Mouse (Mus musculus) left cerebral cortex, adult 9 months (tissue): ENCODE results near the gene Gm4791.

Experiments
- DNase-seq, 2 experiments: peaks; one replicate each; pipeline ENCODE4 v3.0.0; 2022; ENCODE audit warnings: low spot score in 2 of 2

Gm4791 gene

DNA sequence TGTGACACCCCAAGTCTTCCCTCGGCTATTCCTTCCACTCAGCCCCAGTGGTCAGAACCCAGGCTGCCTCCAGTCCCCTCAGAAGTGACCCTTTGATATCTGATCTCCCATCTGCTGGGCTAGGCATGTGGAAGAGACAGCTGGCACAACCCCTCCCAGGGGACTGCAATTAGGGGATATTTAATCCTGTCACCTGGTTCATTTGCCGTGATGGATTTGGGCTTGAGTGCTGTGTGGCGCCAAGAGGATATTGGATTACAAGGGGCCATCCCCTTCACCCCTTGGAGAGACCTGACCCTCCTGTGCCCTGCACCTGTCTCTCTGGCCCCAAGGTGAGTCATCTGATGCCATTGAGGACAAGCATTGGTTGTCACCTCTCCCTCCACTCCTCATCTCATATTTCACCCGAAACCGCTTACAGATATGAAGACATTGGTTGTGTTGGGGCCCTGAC, at the start of gene Gm4791:
Gene Gm4791 (plus strand): TSS at position 404 of the 454 bp plus-strand sequence.
- no peak for DNase-seq

DNA sequence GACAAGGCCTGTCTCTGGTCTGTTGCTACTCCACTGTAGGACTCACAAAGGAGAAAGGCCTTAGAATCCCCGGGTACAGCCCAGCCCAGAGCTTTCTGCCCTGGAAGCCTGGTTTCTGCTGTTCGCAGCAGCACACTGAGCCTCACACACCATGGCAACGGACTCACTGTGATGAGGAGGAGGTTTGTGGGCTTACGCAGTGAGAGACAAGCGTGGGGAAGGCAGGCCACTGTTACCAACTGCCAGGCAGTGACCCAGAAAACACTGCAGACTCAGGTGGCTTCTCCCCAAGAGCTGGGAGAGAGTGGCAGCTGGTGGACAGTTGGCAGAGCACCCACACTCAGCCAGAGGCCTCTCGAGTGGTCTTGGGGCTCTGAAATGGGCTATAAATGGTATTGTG, 42.3 kb upstream of the Gm4791 start:
- peak; percentile 31 to 72 for DNase-seq

DNA sequence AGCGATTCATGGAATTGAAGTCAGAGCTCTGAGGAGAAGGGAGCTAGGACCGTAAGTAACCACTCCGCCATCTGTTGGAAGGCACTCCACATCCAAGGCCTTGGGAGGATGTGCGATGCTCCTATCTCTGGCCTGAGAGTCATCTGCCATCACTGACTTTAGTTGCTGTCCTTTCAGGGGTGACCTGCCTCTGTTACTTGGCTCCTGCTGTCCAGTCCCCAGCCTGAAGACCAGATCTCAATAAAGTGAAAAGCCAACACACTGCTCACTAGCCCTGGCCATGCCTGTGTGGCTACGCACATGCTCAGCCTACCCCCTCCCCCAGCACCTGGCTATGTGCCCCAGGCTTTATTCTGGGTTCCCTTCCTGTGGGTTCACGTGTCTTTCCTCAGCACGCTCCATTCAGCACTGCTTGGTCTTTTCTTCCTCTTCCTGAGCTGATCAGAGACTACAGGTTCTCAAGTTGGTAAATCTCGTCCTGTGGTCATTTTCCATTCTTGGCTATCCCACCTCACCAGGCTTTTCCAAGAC, 41.1 kb upstream of the Gm4791 start:
- DNase-seq, result peak in 1 of 2 experiments; percentile 17

DNA sequence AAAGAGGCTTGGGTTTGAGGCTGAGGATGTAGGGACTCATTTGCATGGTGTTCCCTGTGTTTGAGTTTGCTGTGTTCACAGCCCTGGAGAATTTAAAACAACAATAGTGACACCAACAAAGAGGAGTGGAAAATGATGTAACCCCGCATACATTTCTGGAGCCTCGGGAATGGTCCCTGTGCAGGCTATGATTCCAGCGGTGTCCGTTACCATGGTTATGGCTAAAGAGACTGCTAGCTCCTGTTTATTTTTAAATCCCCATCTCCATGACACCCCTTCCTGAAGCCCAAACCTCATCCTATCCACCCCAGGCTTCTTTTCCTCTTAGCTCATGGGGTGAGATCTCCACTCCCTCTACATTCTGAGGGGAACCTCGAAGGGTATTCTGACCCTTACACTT, 32.5 kb upstream of the Gm4791 start:
- DNase-seq, result peak; percentile 15 to 35

DNA sequence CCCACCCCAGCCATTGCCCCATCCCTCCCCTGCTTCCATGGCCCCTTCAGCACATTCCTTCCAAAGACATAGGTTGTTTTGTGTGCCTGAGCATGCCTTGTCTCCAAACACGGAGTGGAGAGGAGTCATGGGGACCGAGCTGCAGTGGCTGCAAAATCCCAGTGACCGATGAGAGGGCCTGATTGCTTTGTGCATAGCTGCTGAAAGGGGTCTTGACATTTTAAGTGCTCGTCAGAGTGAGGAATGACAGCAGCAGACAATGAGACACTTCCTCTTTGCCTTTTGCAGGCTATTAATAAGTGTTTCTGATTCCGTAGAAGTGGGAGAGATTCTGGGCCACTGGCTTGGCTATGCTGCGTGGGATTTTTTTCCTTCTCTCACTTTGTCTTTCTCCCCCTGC, 29.6 kb upstream of the Gm4791 start:
- no peak for DNase-seq

DNA sequence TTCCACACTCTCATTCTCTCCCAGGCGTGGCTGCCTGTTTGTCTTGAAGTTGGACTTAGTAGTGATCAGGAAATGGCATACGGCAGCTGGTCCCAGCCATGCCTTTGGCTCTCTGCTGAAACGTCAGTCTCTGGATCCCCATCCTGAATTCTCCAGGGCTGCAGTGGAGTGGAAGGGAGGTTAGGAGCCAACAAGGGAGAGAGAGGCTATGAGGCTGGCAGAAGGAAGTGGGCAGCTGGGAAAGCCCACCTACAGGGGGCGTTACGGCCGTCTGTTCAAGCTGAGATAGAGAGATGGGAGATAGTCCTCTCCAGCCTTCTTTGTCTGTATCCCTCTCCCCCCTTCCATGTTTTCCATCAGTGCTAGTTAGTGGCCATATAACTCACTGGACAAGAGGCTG, 29.1 kb upstream of the Gm4791 start:
- DNase-seq, result no peak

DNA sequence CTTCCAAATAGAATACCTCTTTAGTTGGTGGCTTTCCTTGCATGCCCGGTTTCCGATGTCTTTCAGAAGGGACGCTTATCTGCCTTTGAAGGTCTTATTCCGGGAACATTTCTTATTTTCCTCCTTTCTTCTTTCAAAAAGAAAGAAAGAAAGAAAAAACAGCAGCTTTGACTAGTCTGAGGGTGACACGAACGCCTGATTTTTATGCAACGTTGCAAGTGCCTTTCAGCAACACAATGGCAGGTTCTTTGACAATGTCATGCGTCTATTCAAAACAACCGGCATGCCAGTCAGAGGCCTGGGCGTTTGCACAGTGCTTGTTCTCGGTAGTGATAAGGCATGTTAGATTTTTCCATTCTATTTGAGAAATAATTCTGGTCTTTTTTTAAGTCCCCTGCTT, 19.7 kb upstream of the Gm4791 start:
- DNase-seq, result no peak

DNA sequence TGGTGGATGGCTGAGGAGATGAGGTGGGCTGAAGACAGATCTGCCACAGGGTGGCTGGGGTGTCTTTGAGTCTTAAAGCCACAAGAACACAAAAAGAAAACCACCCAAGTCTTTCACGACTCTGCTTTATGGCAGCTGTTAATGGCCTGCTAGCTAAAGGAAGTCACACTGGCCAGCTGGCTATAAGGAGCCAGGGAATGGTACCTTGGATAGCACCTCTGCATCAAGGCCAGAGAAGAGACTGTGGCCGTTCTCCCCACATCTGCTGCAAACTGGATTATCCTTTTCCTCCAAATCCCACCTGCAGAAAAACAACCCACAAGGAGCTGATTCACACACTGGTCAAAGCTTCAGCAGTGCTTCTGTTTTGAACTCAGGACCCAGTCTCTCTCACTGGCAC, 18.4 kb upstream of the Gm4791 start:
- DNase-seq, result no peak

DNA sequence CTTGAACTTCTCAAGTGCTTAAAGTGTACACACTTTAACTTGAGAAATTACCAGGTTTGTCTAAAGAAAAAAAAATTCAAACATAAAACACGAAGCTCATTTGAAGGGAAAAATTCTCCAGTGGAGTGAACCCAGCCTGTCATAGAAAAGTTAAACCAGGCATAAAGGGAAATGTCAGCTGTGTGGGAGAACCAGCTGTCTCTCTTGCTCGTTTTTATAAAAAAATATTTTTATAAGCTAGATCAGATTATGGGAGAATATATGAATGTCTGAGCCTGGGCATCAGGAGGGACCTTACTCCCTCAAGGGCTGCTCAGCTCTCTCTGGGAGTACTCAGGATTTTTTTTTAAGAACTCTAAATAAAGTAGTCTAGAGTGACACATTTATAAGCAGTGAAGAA, 15.1 kb upstream of the Gm4791 start:
- no peak for DNase-seq

DNA sequence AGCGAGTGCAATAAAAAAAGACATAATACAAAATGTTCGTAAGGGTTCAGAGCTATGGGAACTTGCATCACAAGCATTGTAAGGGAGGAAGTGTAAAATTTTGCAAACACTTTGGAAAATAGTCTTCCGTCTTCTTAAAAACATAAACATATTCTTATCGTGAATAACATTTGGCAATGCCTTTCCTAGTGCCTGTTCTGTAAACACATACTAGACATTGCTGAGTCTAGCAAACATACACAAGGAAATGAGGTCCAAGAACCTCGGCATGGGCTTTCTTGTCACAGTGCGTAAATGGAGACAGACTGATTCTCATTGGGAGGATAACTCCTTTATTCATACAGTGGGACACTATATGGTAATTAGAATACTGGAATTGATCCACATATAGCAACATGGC, 43.0 kb downstream of the Gm4791 start:
- no peak for DNase-seq
